Mouse (Mus musculus): ENCODE measurements at regions not wholly inside any gene's neighbourhood (a gene's known extent, or its start where the extent isn't known, plus 50 kb on each side); places are given as distances from the start of the nearest gene placed in this dataset.
A peak's percentile ranks its signal among the peaks of the same experiment; 100 is the strongest.

DNA sequence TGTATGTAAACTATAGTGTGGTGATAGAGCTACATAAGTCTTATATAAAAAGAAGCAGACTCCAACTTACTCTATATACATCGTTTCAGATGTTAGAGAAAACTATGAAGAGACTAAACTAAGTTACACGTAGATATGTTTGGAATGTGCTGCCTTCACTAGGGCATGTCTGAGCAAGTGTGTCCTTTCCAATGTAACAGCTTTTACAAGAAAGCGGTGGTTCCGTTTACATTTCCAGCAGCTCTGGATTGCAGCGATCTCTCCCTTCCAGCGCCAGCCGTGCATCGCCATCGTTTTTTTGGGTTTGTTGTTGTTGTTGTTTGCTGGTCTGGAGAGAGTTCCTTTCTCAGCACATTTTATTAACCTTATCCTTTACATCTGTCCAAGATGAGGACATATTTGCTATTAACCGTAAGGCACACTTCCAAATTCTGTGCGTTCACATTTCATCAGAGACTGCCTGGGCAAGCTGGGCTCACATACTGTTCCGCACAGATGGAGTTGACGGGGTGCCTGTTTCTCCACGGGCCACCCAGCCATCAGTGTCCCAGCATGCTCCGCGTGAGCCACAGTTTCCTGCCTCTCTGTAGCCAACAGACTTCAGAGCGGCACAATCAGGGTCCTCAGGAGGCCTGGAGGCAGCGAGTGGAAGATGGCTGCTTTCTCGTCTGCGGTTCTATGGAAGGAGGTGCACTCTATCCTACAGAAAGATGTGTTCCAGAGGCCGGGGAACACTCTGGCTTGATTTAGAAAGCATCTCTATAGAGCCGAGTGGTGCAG, 125.2 kb upstream of the Map1b start:
- DNase-seq (ENCODE audit: low spot score), result no peak

GRCm38 (mm10) chr13:99632706-99633105, 116.4 kb upstream of the Map1b start:
- no peak for DNase-seq (ENCODE audit: low spot score)

DNA sequence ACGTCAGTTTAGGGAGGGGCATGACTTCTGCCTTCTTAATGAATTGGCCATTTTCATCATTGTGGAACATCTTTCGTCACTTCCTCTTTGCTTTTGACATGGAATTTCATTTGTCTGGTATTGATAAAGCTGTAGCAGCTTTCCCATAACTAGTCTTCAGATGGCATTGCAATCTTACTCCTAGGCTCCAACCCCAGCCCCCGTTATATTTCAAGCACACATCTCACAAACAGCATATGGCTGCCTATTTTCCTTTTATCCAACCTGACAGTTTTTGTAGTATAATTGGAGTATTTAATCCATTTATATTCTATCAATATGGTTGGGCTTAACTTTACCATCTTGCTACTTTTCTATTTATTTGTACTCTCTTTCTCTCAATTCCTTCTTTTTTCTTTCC, 114.5 kb upstream of the Map1b start:
- DNase-seq (ENCODE audit: low spot score), result no peak

DNA sequence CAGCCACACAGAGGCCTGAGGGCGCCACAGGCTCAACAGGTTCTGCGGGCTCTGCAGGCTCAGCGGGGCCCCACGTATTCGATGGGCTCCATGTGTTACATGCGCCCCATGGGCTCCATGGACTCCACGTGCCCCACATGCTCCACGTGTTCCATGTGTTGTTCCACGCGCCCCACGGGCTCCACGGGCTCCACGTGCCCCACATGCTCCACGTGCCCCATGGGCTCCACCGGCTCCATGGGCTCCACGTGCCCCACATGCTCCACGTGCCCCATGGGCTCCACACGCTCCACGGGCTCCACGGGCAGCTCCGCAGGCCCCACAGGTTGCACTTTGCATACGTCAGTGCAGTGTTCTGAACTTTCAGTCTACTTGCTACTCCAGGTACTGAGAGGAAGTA, 114.0 kb upstream of the Map1b start:
- DNase-seq (ENCODE audit: low spot score), result no peak

DNA sequence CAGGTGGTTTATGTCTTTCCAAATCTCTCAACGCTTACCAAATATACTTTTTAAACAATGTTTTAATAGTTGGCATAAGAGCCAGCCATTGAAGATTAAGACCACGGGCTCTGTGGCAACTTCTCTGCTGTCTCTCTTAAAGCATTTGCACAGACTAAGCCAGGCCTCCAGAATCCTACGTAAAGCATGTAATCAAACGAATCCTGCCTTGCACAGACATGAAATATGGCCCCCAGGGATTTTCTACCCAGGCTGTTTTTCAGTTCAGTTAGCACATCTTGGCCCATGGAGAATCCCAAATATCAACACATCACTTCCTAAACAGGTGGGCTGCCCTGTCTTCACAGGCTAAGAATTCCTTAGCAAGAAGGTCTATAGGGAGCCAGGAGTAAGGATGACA, 108.9 kb upstream of the Map1b start:
- no peak for DNase-seq (ENCODE audit: low spot score)

DNA sequence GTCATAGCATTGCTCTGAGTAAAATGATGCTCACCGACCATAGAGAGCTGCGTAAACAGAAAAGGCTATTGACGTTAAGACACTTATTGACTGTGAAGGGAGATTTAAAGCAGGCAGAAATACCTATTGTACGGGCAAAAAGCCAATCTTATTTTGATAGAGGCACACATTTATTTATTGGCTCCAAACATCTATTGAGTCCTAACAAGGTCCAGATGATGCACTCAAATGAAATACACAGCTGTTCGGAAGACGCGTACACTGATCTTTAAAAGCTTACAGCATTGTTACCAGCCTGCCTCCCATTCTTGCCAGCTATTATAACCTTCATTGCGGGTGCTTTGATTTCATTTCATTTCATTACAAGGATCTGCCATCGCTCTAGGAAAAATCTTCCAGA, 102.0 kb upstream of the Map1b start:
- DNase-seq (ENCODE audit: low spot score), result no peak

- no peak for DNase-seq (ENCODE audit: low spot score)
Observed at GRCm38 (mm10) chr13:99617457-99617856, 101.1 kb upstream of the Map1b start.

GRCm38 (mm10) chr13:99611715-99612494, 95.6 kb upstream of the Map1b start:
- no peak for DNase-seq (ENCODE audit: low spot score)

DNA sequence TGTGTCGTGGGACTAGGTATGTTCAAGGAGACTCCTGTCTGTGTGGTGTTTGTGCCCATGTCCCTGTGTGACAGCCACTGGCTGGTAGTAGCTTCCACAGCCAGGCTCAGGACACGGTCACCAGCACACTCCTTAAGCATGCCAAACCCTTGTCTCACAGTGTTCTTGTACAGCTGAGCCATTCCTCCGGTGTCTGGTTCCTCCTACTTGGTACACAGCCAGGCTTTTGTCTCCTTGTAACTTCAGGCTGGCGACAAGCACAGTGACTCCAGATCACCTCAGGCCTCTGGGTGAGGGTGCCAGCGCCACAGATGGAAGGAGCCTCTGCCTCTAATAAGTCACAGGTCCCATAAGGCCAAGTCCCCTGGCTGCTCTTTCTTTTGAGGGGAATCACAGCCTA, 94.2 kb upstream of the Map1b start:
- peak; percentile 11 for DNase-seq (ENCODE audit: low spot score)

GRCm38 (mm10) chr13:99609151-99610146, 93.1 kb upstream of the Map1b start:
- DNase-seq (ENCODE audit: low spot score), result no peak

- DNase-seq (ENCODE audit: low spot score), result no peak
Observed at GRCm38 (mm10) chr13:99608591-99608990, 92.3 kb upstream of the Map1b start.

- DNase-seq (ENCODE audit: low spot score), result no peak
Observed at GRCm38 (mm10) chr13:99607208-99607607, 90.9 kb upstream of the Map1b start.

DNA sequence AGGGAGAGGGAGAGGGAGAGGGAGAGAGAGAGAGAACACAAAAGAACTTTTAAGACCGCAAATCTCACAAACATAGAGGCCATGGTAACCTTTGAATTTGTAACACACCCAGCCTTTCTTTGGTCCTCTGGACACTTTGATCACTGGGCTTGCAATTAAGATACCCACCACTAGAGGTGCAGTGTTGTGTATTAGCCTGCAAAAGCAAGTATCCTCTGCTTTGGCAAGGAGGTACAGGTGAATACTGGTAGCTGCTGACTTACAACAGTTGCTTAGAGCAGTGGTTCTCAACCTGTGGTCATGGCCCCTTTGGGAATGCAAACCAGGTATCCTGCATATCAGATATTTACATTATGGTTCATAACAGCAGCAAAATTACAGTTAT, 90.3 kb upstream of the Map1b start:
- DNase-seq (ENCODE audit: low spot score), result peak; percentile 19

- no peak for DNase-seq (ENCODE audit: low spot score)
Observed at GRCm38 (mm10) chr13:99605866-99606605, 89.7 kb upstream of the Map1b start.

DNA sequence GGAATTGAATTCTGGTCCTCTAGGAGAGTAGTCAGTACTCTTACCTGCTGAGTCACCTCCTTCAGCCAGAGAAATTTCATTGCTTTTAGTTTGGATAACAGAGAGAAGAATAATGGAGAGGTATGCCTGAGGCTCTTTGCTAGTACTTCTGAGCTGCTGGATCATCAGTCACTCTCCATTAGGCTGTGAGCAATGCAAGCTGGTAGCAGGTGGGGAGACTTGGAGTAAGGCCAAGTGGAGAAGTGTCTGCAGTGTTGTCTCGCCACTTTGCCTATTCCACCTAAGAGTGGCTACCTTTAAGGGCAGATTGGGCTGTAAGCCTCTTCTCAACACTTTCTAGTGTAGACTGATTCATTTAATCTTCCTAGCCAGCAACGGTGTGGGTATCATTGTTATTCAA, 81.6 kb upstream of the Map1b start:
- no peak for DNase-seq (ENCODE audit: low spot score)

GRCm38 (mm10) chr13:99593846-99594813, 77.8 kb upstream of the Map1b start:
- DNase-seq (ENCODE audit: low spot score), result no peak

GRCm38 (mm10) chr13:99593243-99593635, 76.9 kb upstream of the Map1b start:
- DNase-seq (ENCODE audit: low spot score), result no peak

- DNase-seq (ENCODE audit: low spot score), result peak; percentile 35
Observed at GRCm38 (mm10) chr13:99592596-99593242, 76.4 kb upstream of the Map1b start.

GRCm38 (mm10) chr13:99588646-99589045, 72.3 kb upstream of the Map1b start:
- no peak for DNase-seq (ENCODE audit: low spot score)

DNA sequence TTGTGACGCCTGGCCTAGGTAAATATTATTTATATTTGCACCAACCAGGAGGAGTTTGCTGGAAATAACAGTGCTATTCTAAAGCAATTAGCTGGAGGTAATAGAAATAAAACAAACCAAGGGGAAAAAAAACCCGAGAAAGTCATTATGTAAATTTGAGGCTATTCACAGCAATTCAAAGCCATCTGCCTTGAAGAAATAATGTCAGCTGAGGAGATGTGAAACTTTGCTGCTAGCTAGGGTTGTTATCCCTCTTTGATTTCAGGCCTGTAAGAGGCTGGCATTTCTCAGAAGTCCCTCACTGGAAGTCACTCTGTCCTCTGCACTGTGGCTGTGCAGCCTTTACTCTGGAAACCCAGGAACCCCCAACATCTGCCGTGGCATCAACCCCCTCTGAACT, 67.5 kb upstream of the Map1b start:
- DNase-seq (ENCODE audit: low spot score), result no peak

All from lung, postnatal 25 days (tissue).